Mouse (Mus musculus) layer of hippocampus, adult 9-10 months (tissue): ENCODE data around the gene 4932438H23Rik.
A peak's percentile ranks its signal among the peaks of the same experiment; 100 is the strongest.

Source experiments
- DNase-seq: peaks from one replicate; pipeline ENCODE4 v3.0.0; 2022; ENCODE audit warnings: low spot score

The 4932438H23Rik gene

DNA sequence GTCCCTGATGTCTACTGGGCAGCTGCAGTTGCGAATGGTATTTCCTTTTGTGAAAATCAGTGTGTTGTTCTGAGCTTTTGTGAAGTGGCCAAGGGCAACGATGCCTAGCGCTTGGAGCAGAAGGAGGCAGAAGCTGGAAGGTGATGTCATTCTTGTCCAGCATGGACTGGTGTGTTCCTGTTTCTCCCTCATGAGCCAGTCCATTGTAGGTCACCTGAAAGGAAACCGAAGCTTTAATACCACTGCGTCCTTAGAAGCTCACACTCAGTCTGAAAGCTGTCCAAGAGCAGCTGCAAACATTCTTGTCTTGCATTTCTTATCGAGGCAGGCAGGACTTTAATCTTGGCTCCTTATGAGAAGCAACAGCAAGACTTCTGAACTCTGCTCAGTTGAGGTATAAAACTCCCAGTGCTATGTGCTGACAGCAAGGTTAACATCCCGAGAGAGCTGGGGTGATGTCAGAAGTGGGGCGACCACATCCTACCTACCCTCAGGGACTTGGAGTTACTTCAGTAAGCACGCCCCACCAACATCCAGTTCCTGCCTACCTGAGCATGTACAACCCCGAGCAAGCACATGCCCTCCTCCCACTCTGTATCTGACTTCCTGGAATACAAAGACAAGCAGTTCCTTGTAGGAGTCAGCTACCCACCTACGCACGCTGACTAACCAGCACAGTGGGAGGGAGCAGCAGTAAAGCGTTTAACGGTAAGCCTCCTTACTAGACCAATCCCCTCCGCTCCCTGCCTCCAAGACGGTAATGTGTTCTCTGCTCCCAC, 38.7 kb downstream of the 4932438H23Rik start:
- DNase-seq = no peak

DNA sequence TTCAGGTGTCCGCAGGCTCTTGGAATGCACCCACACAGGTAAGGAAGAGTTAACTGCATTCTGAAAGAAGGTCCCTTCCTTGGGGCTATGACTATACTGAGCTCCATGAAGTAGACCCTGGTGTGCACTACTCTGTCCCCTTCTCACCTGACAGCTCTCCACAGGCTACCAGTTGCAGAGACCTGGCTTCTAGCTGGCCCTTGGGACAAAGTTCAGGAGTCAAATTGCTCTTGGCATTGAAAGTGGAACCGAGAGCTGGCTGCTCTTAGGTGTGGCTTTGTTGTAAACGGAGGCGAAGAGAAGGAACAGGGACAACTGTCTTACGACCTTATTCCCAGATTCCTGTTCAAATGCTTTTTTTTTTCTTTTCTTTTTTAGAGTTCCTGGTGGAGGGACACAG, 39.8 kb downstream of the 4932438H23Rik start:
- no peak for DNase-seq

DNA sequence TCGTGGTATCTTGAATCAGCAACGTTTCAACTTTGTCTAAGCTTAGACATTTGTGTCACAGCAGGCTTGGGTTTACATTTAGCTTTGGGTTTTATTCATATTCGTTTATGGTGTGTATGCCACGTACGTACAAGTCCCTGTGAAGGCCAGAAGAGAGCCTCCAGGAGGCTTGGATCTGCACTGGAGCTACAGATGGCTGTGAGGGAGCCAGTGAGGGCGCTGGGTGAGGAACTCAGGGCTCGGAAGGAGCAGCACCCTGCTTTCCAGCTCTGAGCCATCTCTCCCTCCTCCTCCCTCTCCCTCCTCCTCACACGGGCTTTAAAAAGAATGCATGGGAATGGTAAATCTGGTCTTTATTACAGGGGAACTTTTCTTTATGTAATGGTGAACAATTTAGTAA, 41.3 kb downstream of the 4932438H23Rik start:
- DNase-seq = no peak

DNA sequence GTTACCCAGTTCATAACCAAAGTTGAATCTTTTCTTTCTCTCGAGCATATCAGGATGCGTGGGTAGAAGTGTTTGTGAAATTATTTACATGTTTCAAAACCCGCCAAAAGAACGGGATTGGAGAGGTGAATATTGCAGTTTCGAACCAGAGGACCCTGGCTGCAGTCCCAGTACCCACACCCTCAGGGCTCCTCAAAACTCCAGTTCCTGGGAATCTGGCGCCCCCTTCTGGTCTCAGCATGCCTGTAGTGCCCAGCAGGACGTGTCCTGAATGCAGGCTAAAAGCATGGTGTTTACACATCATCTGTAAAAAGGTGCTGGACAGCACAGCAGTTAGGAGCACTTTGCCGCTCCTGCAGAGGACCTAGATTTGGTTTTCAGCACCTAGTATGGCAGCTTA, 49.4 kb downstream of the 4932438H23Rik start:
- no peak for DNase-seq

DNA sequence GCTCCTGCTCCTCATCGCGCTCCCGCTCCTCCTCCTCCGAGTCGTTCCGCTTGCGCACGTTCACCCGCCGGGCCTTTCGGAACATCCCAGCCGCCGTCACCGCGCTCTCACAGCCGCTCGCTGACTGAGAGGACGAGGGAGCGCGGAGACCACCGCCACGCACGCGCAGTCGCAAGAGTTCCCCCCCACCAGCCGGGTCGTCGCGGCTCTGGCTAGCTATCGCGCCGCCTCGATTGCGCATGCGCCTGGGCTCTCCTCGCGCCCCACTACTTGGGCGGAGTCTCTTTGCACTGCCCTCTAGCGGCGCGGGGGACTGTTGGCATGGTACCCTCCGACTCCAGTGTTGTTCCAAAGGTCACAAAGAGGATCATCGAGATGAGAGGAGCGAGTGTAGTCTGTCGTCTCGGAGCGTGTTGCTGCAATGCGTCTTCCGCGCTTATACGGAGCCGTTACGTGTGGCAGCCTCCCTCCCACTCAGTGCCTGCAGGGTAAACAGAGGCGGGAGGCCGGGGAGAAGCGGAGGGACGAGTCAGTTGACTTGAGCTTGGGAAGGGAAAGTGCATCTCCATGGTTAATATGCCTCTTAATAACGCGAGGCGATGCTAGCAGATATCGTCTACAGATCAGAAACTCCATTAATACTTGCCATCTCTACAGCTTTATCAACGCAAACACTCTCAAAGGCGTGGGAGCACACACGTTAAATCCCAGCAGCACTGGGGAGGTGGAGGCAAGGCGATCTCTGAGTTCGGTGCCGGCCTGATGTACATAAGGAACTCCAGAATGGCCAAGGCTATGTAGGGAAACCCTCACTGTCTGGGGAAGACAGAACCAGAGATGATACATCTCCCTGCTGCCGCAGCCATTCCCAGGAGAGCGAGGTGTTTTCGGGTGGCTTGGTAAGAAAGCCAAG, 50.4 kb downstream of the 4932438H23Rik start, which contains the start of gene Paxbp1:
Paxbp1 (minus strand) TSS at position 274 of the 913 bp plus-strand sequence.
- DNase-seq = peak; percentile 99

DNA sequence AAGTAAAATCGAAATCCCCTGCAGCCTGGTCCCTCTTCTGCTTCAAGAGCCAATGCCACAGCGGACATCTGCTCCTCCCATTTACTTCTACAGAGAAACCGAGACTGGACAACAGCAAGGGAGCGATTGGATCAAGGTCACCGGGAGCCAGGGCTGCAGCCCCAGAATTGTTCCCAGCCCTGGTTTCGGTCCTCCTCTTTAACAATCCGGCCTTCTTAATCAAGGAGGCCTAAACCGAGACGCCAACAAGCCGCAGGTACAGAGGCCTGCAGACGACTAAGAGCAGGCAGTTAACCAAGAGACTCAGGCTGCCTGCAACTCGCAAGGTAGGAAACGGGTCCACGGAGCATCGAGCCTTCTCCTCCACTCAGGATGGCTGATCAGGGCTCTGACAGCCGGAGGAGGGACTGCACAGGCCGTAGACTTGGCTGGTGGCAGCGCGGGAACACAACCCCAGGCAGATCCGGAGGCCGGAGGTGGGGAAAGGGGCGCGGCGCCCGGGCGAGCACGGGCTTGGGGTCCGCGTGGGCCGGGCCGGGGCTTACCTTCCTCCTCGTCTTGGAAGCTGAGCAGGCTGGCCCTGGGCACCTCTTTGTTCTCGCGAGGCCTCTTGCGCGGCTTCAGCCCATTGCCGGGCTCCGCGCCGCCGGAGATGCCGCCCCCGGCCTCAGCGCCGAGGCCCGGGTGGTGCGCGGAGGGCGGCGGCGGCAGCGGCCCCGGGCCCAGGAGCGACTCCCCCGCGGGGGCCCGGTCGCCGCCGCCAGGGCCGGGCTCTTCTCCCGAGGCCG, 51.3 kb downstream of the 4932438H23Rik start:
- DNase-seq = no peak

DNA sequence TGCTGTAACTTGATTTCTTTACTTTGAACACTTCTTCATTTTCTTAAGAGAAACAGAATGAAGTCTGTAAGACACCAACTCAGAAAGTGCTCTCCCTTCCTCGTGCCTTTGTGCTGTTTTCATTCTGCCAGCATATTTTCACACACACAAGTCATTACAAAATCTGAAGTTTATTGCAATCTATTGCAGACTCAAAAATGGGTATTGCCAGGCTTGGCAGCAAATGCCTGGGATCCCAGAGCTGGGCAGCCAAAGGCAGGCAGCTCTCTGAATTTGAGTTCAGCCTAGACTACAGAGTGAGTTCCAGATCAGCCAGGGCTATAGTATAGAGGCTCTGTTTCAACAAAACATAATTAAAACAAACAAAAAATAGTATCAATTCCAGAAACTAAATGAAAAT, 52.3 kb downstream of the 4932438H23Rik start:
- no peak for DNase-seq

DNA sequence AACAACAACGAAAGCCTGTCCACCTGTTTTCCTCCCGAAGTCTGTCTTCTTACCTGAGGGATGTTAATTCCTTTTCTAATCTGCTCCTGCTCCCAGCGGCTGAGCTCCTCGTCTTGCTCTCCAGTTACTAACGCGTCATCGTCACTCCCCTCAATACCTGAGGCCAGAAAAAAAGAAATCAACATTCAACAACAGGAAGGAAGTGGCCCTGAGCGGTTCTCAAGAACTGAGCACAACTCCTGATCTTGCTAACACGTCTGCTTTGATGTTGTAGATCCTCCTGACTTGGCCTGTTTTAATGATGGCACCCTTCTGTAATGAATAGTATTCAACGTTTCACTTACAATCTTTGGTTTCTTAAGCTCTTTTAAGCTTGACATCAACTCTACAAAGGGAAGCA, 59.1 kb downstream of the 4932438H23Rik start:
- DNase-seq = no peak

DNA sequence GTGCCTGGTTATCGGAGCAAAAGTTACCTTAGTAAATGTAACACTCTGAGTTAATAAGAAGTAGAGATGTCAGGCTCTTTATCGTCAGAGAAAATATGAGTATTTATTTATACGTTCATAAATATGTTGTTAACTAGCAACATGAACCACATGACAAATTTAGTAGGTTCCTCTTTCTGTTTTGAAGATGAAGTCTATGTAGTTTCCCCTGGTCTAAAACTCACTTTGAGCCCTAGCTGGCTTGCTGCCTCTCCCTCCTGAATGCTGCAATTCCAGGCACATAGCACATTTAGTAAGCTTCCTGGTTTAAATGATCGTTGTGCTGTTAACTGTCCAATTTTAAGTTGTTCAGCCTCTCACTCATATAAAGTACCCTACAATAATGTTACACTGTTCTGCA, 64.2 kb downstream of the 4932438H23Rik start:
- no peak for DNase-seq

DNA sequence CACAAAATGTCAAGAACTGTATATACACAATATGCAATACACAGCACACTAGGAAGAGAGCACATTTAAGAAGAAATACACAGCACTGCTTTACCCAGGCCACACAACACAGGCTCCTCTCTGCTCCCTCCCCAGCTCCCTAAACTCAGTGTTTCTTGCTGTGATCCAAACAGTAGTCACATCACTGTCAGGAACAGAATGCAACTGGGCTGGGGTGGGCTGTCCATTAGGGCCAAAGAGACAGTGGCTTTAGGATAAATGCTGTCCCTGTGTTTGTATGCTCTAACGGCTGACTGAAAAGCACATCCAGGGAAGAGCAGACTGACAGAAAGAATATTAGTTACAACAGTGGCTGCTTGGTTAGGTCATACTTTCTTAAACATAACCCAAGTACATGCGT, 65.0 kb downstream of the 4932438H23Rik start:
- no peak for DNase-seq

DNA sequence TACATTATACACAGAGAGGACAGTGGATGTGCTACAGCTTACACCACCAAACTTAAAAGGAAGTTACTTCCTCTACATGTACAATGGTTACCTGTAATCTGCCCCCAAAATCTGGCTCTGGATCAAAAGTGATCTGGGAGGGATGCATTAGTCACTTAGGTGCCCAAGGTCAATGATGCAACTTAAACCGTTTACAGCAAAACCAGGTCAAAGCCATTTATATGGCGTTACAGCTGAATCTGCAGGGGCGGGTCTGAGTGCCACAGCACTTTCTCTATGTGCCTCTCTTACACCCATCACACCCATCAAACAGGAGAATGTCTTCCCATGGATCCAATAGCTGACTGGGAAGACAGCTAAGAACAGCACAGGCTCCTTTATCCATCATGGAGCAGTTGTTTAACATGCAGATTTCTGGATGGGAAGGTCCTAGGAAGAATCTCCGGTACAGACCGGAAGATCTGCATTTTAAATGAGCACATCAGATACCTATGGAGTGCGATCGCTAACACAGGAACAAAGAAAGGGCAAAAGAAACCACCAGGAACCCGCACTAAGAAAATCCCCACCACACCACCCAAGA, 65.7 kb downstream of the 4932438H23Rik start:
- DNase-seq = no peak

DNA sequence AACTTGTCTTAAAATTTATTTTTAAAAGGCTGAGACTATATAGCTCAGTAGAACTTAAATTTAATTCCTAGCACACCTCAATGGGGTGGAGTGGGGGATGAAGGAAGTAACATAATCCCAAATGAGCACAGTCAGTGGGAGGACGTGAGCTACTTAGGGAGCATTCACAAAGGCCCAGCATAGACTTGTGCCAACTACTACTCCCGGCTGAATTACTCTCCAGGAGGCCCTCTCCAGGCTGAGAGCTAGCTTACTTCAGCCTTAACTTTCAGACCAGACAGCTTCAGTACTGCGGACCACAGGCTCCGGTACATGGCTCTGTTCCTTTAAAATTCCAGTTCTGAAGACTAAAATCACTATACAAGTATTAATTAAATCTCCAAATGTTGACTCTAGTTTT, 68.6 kb downstream of the 4932438H23Rik start:
- no peak for DNase-seq

DNA sequence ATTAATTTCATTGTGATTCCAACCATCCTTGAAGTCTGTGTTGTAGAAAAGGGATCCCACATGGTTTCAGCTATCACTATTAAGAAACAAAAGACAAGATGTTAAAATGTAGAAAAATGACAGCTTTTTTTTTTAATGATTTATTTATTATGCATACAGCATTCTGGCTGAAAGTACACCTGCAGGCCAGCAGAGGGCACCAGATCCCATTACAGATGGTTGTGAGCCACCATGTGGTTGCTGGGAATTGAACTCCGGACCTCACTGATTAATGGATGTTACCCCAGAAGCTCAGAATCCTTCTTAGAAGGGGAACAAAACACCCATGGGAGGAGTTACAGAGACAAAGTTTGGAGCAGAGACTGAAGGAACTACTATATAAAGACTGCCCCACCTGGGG, 71.5 kb downstream of the 4932438H23Rik start:
- no peak for DNase-seq

DNA sequence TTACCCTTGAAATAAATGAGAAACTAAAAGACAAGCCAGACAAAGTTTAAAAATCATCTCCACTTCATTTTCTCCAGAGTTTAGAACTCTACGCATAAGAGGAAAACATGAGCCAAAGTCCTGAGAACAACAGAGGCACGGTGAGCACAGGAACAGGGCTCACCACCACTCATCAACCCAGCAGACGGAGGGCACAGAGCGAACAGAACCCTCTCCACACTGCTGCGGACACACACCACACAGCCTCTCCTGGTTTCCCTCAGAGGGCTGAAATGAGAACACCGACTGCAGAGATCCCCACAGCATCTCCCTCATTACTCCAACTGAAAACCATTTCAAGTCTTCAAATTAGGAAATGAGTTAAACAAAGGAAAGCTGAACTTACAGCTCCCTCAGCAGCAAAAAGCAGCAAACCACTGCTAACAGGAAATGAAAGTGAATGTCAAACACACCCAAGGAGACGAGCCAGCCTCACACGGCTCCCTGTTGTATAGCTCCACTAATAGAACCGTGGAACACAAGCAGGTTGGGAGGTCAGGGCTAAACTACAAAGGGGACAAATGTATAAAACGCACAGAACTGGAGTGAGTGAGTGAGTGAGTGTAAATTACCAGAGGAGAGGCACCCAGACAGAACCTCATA, 74.0 kb downstream of the 4932438H23Rik start:
- DNase-seq = no peak

DNA sequence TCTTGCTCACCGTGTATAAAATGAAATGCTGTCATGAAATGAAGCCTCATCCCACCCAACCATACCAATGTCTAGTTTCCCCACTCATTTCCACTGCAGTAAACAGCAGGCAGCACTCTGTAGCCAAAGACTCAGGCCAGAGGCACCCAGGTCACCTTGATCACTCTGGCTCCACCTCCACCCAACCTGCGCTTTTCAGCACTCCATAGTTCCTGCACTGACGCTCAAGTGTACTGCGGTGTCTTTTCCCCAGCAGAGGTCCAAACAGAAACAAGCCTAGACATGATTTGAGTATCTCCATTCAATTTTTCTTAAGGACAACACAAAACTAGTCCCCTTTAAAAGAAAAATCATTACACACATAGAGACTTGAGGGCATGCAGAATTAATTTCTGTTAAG, 75.4 kb downstream of the 4932438H23Rik start:
- DNase-seq = no peak

DNA sequence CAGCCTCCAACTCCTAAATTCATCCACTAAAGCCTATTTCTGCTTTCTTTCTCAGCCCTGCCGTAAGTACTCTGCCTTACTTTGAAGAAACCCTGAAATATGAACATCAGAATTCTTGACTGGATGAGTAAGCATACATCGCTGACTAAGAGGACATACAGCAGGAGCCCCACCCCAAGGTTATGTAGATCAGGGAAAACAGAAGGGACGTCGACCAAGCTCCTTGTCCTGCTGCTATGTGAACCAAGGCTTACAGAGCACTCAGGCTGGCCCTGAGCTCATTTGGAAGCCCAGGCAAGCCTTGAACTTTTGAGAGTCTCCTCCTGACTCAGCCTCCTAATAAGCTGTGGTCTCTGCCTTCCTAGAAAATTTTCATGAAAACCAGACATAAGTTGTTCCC, 79.2 kb downstream of the 4932438H23Rik start:
- no peak for DNase-seq

DNA sequence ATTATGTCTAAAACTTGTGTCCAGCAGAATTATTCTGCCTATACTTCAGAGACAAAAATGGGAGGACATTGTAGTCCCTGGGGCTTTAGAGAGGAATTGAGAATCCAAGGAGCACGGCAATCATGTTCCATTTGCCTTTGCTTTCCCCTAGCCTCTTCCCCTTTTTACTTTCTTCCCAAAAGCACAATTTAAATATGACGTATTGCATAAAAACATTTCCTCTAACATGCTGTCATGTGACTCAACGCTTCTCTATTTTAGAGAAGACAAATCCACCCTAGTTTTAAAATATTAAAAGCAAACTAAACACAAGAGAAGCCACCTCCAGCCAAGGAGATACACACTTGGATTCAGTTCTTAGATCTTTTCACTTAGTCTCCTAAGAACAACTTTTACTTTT, 83.1 kb downstream of the 4932438H23Rik start:
- DNase-seq = no peak

DNA sequence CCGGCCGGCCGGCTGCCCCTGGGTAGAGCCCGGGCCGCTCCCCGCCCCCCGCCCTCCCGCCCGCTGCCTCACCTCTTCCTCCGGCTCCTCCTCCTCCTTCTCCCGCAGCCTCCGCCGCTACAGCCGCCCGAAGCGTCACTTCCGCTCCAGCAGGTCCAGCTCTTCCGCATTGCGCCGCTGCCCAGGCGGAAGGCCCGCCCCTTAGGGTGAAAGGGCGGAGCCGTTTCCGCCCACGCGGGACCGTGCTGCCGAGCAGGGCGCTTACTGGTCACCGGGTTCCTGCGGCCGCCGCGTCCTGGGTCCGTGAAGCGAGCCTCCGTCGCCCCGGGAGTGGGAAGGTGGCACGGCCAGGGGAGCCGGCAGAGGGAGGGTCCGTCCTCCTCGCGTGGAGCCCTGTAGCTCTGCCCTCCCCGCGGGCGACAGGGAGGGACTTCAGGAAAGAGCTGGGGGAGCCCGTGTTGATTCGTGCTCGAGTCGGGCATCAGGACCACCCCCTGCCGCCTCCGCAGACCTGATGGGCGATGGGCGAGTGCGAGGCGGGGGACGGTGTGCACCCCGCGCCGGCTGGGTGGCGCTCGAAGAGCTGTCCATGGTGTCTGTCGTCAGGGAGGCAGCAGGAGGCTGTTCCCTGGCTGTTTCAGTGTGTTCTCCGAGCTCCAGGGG, 83.8 kb downstream of the 4932438H23Rik start, which contains the start of gene Synj1:
Synj1 (minus strand) TSS at position 288 of the 663 bp plus-strand sequence.
- DNase-seq = peak; percentile 72

DNA sequence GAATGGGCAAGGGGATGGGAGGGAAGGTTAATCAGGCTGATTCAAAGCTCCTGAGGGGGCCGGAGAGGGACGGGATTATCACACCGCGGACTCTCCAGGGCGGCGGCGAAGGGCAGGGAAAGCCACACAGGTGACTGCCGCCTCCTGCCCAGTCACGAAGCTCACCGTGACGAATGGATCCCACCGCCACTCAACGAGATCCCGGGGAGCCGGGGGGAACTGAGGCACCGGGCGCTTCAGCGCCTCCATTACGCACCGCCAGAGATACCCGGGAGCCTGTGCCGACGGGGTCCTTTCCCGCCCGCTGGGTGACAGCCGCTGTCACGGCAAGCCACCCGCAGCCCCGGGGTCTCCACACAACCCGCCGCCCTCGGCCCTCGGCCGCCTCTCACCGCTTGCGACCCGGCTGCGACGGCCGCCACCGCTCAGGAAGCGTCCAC, 84.3 kb downstream of the 4932438H23Rik start:
- DNase-seq = no peak

DNA sequence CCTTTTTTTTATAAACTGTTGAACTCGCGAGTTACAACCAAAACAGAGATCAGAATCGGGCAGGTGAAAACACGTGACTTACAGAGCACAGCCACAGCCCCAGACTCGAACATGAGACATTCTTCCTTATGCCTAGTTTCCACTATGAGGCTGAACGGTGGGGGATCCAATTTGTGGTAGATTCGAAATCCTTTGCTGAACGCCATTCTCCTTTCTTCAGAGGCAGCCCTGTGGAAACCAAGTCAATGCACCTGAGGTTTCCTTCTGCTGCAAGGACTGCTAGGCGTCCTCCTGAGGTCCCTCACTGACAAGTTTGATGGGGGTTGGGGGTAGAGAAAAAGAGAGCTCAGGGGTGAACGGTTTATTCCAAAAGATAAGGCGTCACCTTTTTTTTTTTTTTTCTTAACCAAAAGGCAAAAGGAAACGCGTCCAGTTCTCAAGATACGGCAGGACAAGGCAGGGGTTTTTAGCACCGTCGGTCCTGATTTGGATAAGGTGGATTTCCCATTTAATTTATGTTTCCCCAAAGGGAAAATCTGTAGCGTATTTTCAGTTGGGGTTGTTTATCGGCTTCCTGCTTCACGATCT, 84.9 kb downstream of the 4932438H23Rik start:
- no peak for DNase-seq
